Mouse (Mus musculus): ENCODE measurements around the gene Etv5.

DNA sequence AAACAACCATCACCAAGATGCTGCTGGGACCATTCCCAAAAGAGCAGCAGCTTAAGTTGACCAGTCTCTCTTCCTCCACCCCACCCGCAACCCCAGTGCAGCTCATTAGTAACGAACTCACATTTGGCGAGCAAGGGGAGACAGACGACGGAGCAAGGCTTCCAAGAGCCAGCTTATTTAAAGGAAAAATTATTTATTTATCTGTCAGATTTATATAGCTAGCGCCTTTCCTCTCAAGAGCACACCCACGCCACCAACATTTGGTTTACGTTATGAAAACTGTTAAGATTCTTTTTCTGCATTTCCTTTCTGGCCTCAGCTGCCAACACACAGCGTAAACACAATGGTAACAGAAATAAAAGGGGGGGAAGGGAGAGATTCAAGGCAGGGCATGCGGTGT lies 34.0 kb downstream of the Etv5 start:
- no peak for TF ChIP-seq GATA1 (IDR thresholded peaks at IDR 0.05; ENCODE audit: borderline replicate concordance, low read length)
- no peak for TF ChIP-seq FLI1 (IDR thresholded peaks at IDR 0.05; ENCODE audit: low read length)

Measured in megakaryocyte, embryonic 14.5 days (primary cell).